Mouse (Mus musculus) granulocyte monocyte progenitor cell, adult 5-6 weeks (primary cell): ENCODE measurements at regions not wholly inside any gene's neighbourhood (a gene's known extent, or its start where the extent isn't known, plus 50 kb on each side); places are given as distances from the start of the nearest gene placed in this dataset.
"Not testable (repeated sequence)": the region's sequence is repeated elsewhere in the genome, so short reads cannot be mapped to it uniquely, and the experiment has no call there.

Experiments
- ATAC-seq: replicated peaks from 2 replicates; pipeline ENCODE4 v1.8.0; 2016; ENCODE audit warnings: mild to moderate bottlenecking, moderate TSS enrichment, inconsistent platforms; ENCODE audit not compliant: poor library complexity, severe bottlenecking

GRCm38 (mm10) chr13:75483157-75483915 lies 223.2 kb upstream of the Ell2 start:
- not testable (repeated sequence) for ATAC-seq

- ATAC-seq = not testable (repeated sequence)
Measured at GRCm38 (mm10) chr13:75484252-75484651, 222.3 kb upstream of the Ell2 start.

- no peak for ATAC-seq
Measured at GRCm38 (mm10) chr13:75501530-75501929, 205.0 kb upstream of the Ell2 start.

GRCm38 (mm10) chr13:75503394-75503793 lies 203.2 kb upstream of the Ell2 start:
- ATAC-seq = no peak

GRCm38 (mm10) chr13:75514315-75515020 lies 192.1 kb upstream of the Ell2 start:
- no peak for ATAC-seq

- ATAC-seq = no peak
Measured at GRCm38 (mm10) chr13:75523293-75524278, 183.0 kb upstream of the Ell2 start.

- ATAC-seq = peak; percentile 59; the same call in 1 of the 2 replicates
Measured at GRCm38 (mm10) chr13:75524481-75524880, 182.1 kb upstream of the Ell2 start.

- ATAC-seq = no peak
Measured at GRCm38 (mm10) chr13:75531566-75531965, 175.0 kb upstream of the Ell2 start.

GRCm38 (mm10) chr13:75541446-75541845 lies 165.1 kb upstream of the Ell2 start:
- no peak for ATAC-seq

- peak; percentile 71; the same call in 1 of the 2 replicates for ATAC-seq
Measured at GRCm38 (mm10) chr13:75542253-75542945, 164.2 kb upstream of the Ell2 start.

GRCm38 (mm10) chr13:75542946-75543327 lies 163.6 kb upstream of the Ell2 start:
- no peak for ATAC-seq

GRCm38 (mm10) chr13:75543595-75543994 lies 163.0 kb upstream of the Ell2 start:
- no peak for ATAC-seq

- ATAC-seq = no peak
Measured at GRCm38 (mm10) chr13:75544728-75545127, 161.8 kb upstream of the Ell2 start.

- no peak for ATAC-seq
Measured at GRCm38 (mm10) chr13:75547791-75548190, 158.8 kb upstream of the Ell2 start.

GRCm38 (mm10) chr13:75578971-75579370 lies 127.6 kb upstream of the Ell2 start:
- no peak for ATAC-seq

GRCm38 (mm10) chr13:75590836-75591235 lies 115.7 kb upstream of the Ell2 start:
- ATAC-seq = no peak

- no peak for ATAC-seq
Measured at GRCm38 (mm10) chr13:75596856-75597255, 109.7 kb upstream of the Ell2 start.

- no peak for ATAC-seq
Measured at GRCm38 (mm10) chr13:75598186-75598585, 108.4 kb upstream of the Ell2 start.

GRCm38 (mm10) chr13:75598675-75599074 lies 107.9 kb upstream of the Ell2 start:
- no peak for ATAC-seq

- no peak for ATAC-seq
Measured at GRCm38 (mm10) chr13:75623229-75623628, 83.3 kb upstream of the Ell2 start.
